Mouse (Mus musculus): ENCODE results near the gene Hk2. TPM values are rescaled to one million over a fixed set of nuclear protein-coding genes. Genes with fewer than 3 reads are reported as not detected.

Hk2 gene
- 1.1 TPM for total RNA-seq (2023)

GRCm38 (mm10) chr6:82774321-82774764, at the start of gene Hk2:
TSS of gene Hk2 (minus strand) at chr6:82774454.

GRCm38 (mm10) chr6:82705221-82705620, 69.0 kb downstream of the Hk2 start, which contains the start of gene Pole4:
TSS of gene Pole4 (minus strand) at chr6:82705365.

Other genes starting within 250 kb of the Hk2 start
- gene Pole4, start 69.1 kb downstream of the Hk2 start, total RNA-seq (2023), result 65.7 TPM
- 21.0 TPM for gene Sema4f, start 165.3 kb upstream of the Hk2 start, total RNA-seq (2023)
- gene M1ap, start 172.4 kb upstream of the Hk2 start, total RNA-seq (2023), result not detected

All from CD4-positive naive resting alpha-beta T cell, adult 57 days (primary cell).